Mouse (Mus musculus): Measurements from ENCODE around the gene Figla. TPM values are rescaled to one million over a fixed set of nuclear protein-coding genes. Genes with fewer than 3 reads are reported as not detected.
"Not testable (repeated sequence)": the region's sequence is repeated elsewhere in the genome, so short reads cannot be mapped to it uniquely, and the experiment has no call there.

Figla gene
- polyA plus RNA-seq, 1 experiment: not detected

- no peak overlapping the region for H3K27ac ChIP-seq (ENCODE audit: control insufficient read depth, insufficient read depth, low read length)
- no peaks in the 10 kb centered on the region for H3K36me3 ChIP-seq (ENCODE audit: control insufficient read depth, insufficient read depth, low read length)
- WGBS: 91% methylated on average over 1 of the region's 1 CpGs
- H3K4me3 ChIP-seq (ENCODE audit: control insufficient read depth, insufficient read depth, low read length): no peak overlapping the region
- no peaks in the 10 kb centered on the region for H3K27me3 ChIP-seq (ENCODE audit: control insufficient read depth, insufficient read depth, low read length)
- DNase-seq: no peak
- TF ChIP-seq CTCF (IDR thresholded peaks at IDR 0.05; ENCODE audit: borderline replicate concordance, control insufficient read depth, extremely low read depth, insufficient read depth, low read length, poor library complexity) (no peak), POLR2A (IDR thresholded peaks at IDR 0.05; ENCODE audit: control insufficient read depth, extremely low read depth, insufficient read depth, low read length, poor library complexity) (no peak)
- H3K4me1 ChIP-seq (replicated peaks; ENCODE audit: control insufficient read depth, insufficient read depth, low read length): 0 out of 2 replicates have a peak, but pooled peaks cover 2% of the 10 kb centered on the region
These were observed 40.2 kb upstream of the Figla start for GRCm38 (mm10) chr6:85975761-85976160.

GRCm38 (mm10) chr6:85976242-85976641 lies 39.7 kb upstream of the Figla start:
- no peaks in the 10 kb centered on the region for H3K27me3 ChIP-seq (ENCODE audit: control insufficient read depth, insufficient read depth, low read length)
- WGBS: 89% methylated on average over 5 of the region's 5 CpGs
- no peak for TF ChIP-seq CTCF (IDR thresholded peaks at IDR 0.05; ENCODE audit: borderline replicate concordance, control insufficient read depth, extremely low read depth, insufficient read depth, low read length, poor library complexity)
- TF ChIP-seq POLR2A (IDR thresholded peaks at IDR 0.05; ENCODE audit: control insufficient read depth, extremely low read depth, insufficient read depth, low read length, poor library complexity): no peak
- H3K36me3 ChIP-seq (ENCODE audit: control insufficient read depth, insufficient read depth, low read length): no peaks in the 10 kb centered on the region
- no peak overlapping the region for H3K27ac ChIP-seq (ENCODE audit: control insufficient read depth, insufficient read depth, low read length)
- H3K4me3 ChIP-seq (ENCODE audit: control insufficient read depth, insufficient read depth, low read length): no peak overlapping the region
- DNase-seq: no peak
- H3K4me1 ChIP-seq (replicated peaks; ENCODE audit: control insufficient read depth, insufficient read depth, low read length): 0 out of 2 replicates have a peak, but pooled peaks cover 2% of the 10 kb centered on the region

GRCm38 (mm10) chr6:85978736-85979135 lies 37.2 kb upstream of the Figla start:
- not testable (repeated sequence) for H3K4me1 ChIP-seq (replicated peaks; ENCODE audit: control insufficient read depth, insufficient read depth, low read length); H3K4me3 ChIP-seq (ENCODE audit: control insufficient read depth, insufficient read depth, low read length); DNase-seq; H3K36me3 ChIP-seq (ENCODE audit: control insufficient read depth, insufficient read depth, low read length); H3K27ac ChIP-seq (ENCODE audit: control insufficient read depth, insufficient read depth, low read length); H3K27me3 ChIP-seq (ENCODE audit: control insufficient read depth, insufficient read depth, low read length)
- WGBS: 90% methylated on average over 4 of the region's 4 CpGs

- DNase-seq: no peak
- no peaks in the 10 kb centered on the region for H3K4me1 ChIP-seq (replicated peaks; ENCODE audit: control insufficient read depth, insufficient read depth, low read length)
- H3K27me3 ChIP-seq (ENCODE audit: control insufficient read depth, insufficient read depth, low read length): no peaks in the 10 kb centered on the region
- no peak for TF ChIP-seq POLR2A (IDR thresholded peaks at IDR 0.05; ENCODE audit: control insufficient read depth, extremely low read depth, insufficient read depth, low read length, poor library complexity)
- no peak for TF ChIP-seq CTCF (IDR thresholded peaks at IDR 0.05; ENCODE audit: borderline replicate concordance, control insufficient read depth, extremely low read depth, insufficient read depth, low read length, poor library complexity)
- no peaks in the 10 kb centered on the region for H3K36me3 ChIP-seq (ENCODE audit: control insufficient read depth, insufficient read depth, low read length)
- WGBS: 89% methylated on average over 8 of the region's 8 CpGs
- H3K27ac ChIP-seq (ENCODE audit: control insufficient read depth, insufficient read depth, low read length): no peak overlapping the region
- no peak overlapping the region for H3K4me3 ChIP-seq (ENCODE audit: control insufficient read depth, insufficient read depth, low read length)
These were observed 31.6 kb upstream of the Figla start for GRCm38 (mm10) chr6:85984351-85984750.

GRCm38 (mm10) chr6:85989570-85989969 lies 26.4 kb upstream of the Figla start:
- not testable (repeated sequence) for H3K4me3 ChIP-seq (ENCODE audit: control insufficient read depth, insufficient read depth, low read length); H3K27me3 ChIP-seq (ENCODE audit: control insufficient read depth, insufficient read depth, low read length); H3K36me3 ChIP-seq (ENCODE audit: control insufficient read depth, insufficient read depth, low read length); H3K4me1 ChIP-seq (replicated peaks; ENCODE audit: control insufficient read depth, insufficient read depth, low read length); DNase-seq; H3K27ac ChIP-seq (ENCODE audit: control insufficient read depth, insufficient read depth, low read length)
- 82% methylated on average over 5 of the region's 5 CpGs for WGBS

- WGBS: 88% methylated on average over 5 of the region's 5 CpGs
- not testable (repeated sequence) for H3K36me3 ChIP-seq (ENCODE audit: control insufficient read depth, insufficient read depth, low read length); DNase-seq; H3K4me3 ChIP-seq (ENCODE audit: control insufficient read depth, insufficient read depth, low read length); H3K27ac ChIP-seq (ENCODE audit: control insufficient read depth, insufficient read depth, low read length); H3K27me3 ChIP-seq (ENCODE audit: control insufficient read depth, insufficient read depth, low read length); H3K4me1 ChIP-seq (replicated peaks; ENCODE audit: control insufficient read depth, insufficient read depth, low read length)
These were observed 25.2 kb upstream of the Figla start for GRCm38 (mm10) chr6:85990774-85991173.

GRCm38 (mm10) chr6:86003405-86003925 lies 12.5 kb upstream of the Figla start:
- peak; percentile 67; the same call in 1 of the 2 replicates for TF ChIP-seq CTCF (IDR thresholded peaks at IDR 0.05; ENCODE audit: borderline replicate concordance, control insufficient read depth, extremely low read depth, insufficient read depth, low read length, poor library complexity)
- TF ChIP-seq POLR2A (IDR thresholded peaks at IDR 0.05; ENCODE audit: control insufficient read depth, extremely low read depth, insufficient read depth, low read length, poor library complexity): no peak
- Histone ChIP-seq H3K4me1 (replicated peaks; ENCODE audit: control insufficient read depth, insufficient read depth, low read length) (no peaks in the 10 kb centered on the region), H3K27me3 (ENCODE audit: control insufficient read depth, insufficient read depth, low read length) (no peaks in the 10 kb centered on the region), H3K4me3 (ENCODE audit: control insufficient read depth, insufficient read depth, low read length) (no peak overlapping the region), H3K27ac (ENCODE audit: control insufficient read depth, insufficient read depth, low read length) (no peak overlapping the region), H3K36me3 (ENCODE audit: control insufficient read depth, insufficient read depth, low read length) (no peaks in the 10 kb centered on the region)
- 82% methylated on average over 18 of the region's 18 CpGs for WGBS
- DNase-seq: peak; percentile 24
